Mouse (Mus musculus): Measurements from ENCODE around the gene Fam162a. TPM values are rescaled to one million over a fixed set of nuclear protein-coding genes. Genes with fewer than 3 reads are reported as not detected.
"Not testable (repeated sequence)": the region's sequence is repeated elsewhere in the genome, so short reads cannot be mapped to it uniquely, and the experiment has no call there.

The Fam162a gene
- polyA plus RNA-seq, 1 experiment from 2014 or later: 166 TPM

GRCm38 (mm10) chr16:36054920-36055319 lies 16.5 kb downstream of the Fam162a start:
- peaks cover 28% of the 10 kb centered on the region for H3K36me3 ChIP-seq
- no peaks in the 10 kb centered on the region for H3K4me1 ChIP-seq (replicated peaks)
- no peak overlapping the region for H3K4me2 ChIP-seq
- no peak overlapping the region for H3K27ac ChIP-seq (replicated peaks)
- H3K4me3 ChIP-seq: no peak overlapping the region
- 97% methylated on average over 8 of the region's 8 CpGs for WGBS
- H3K9me3 ChIP-seq: no peaks in the 10 kb centered on the region
- H3K9ac ChIP-seq: no peak overlapping the region
- ATAC-seq (ENCODE audit: low read depth): no peak
- no peaks in the 10 kb centered on the region for H3K27me3 ChIP-seq

GRCm38 (mm10) chr16:36053524-36054275 lies 17.7 kb downstream of the Fam162a start:
- peaks cover 40% of the 10 kb centered on the region for H3K36me3 ChIP-seq
- ATAC-seq (ENCODE audit: low read depth): no peak
- H3K27ac ChIP-seq (replicated peaks): no peak overlapping the region
- H3K4me1 ChIP-seq (replicated peaks): no peaks in the 10 kb centered on the region
- no peak overlapping the region for H3K4me3 ChIP-seq
- H3K4me2 ChIP-seq: no peak overlapping the region
- H3K9me3 ChIP-seq: no peaks in the 10 kb centered on the region
- WGBS: 93% methylated on average over 6 of the region's 6 CpGs
- H3K27me3 ChIP-seq: no peaks in the 10 kb centered on the region
- H3K9ac ChIP-seq: no peak overlapping the region

GRCm38 (mm10) chr16:36051491-36051890 lies 19.9 kb downstream of the Fam162a start:
- 90% methylated on average over 6 of the region's 6 CpGs for WGBS
- Histone ChIP-seq H3K27ac (replicated peaks) (no peak overlapping the region), H3K9ac (no peak overlapping the region), H3K36me3 (peaks cover 61% of the 10 kb centered on the region), H3K4me2 (no peak overlapping the region), H3K4me1 (replicated peaks) (no peaks in the 10 kb centered on the region), H3K9me3 (no peaks in the 10 kb centered on the region), H3K27me3 (no peaks in the 10 kb centered on the region), H3K4me3 (no peak overlapping the region)
- ATAC-seq (ENCODE audit: low read depth): no peak

GRCm38 (mm10) chr16:36047538-36047937 lies 23.9 kb downstream of the Fam162a start:
- WGBS: 91% methylated on average over 4 of the region's 4 CpGs
- Histone ChIP-seq H3K4me1 (replicated peaks) (peaks cover 16% of the 10 kb centered on the region), H3K36me3 (peaks cover 90% of the 10 kb centered on the region), H3K9me3 (no peaks in the 10 kb centered on the region), H3K27me3 (no peaks in the 10 kb centered on the region), H3K4me3 (no peak overlapping the region), H3K27ac (replicated peaks) (no peak overlapping the region), H3K9ac (no peak overlapping the region), H3K4me2 (no peak overlapping the region)
- ATAC-seq (ENCODE audit: low read depth): no peak

- Histone ChIP-seq H3K27ac (replicated peaks) (no peak overlapping the region), H3K9ac (no peak overlapping the region), H3K4me1 (replicated peaks) (peaks cover 33% of the 10 kb centered on the region), H3K36me3 (peaks cover 56% of the 10 kb centered on the region), H3K4me2 (no peak overlapping the region), H3K4me3 (no peak overlapping the region), H3K9me3 (no peaks in the 10 kb centered on the region), H3K27me3 (no peaks in the 10 kb centered on the region)
- ATAC-seq (ENCODE audit: low read depth): no peak
- 88% methylated on average over 4 of the region's 4 CpGs for WGBS
These were observed 27.4 kb downstream of the Fam162a start for GRCm38 (mm10) chr16:36043964-36044363.

- Histone ChIP-seq H3K36me3 (peaks cover 47% of the 10 kb centered on the region), H3K27ac (replicated peaks) (no peak overlapping the region), H3K9ac (no peak overlapping the region), H3K4me3 (no peak overlapping the region), H3K4me1 (replicated peaks) (peaks cover 33% of the 10 kb centered on the region), H3K4me2 (no peak overlapping the region), H3K9me3 (no peaks in the 10 kb centered on the region), H3K27me3 (no peaks in the 10 kb centered on the region)
- WGBS: 90% methylated on average over 10 of the region's 10 CpGs
- no peak for ATAC-seq (ENCODE audit: low read depth)
These were observed 28.3 kb downstream of the Fam162a start for GRCm38 (mm10) chr16:36043073-36043472.

- peak overlapping the region; percentile 81 for H3K27ac ChIP-seq (replicated peaks)
- H3K36me3 ChIP-seq: peaks cover 35% of the 10 kb centered on the region
- no peaks in the 10 kb centered on the region for H3K9me3 ChIP-seq
- no peak for ATAC-seq (ENCODE audit: low read depth)
- peak overlapping the region; percentile 76 for H3K9ac ChIP-seq
- peak overlapping the region; percentile 62 for H3K4me3 ChIP-seq
- peaks cover 33% of the 10 kb centered on the region for H3K4me1 ChIP-seq (replicated peaks)
- WGBS: 33% methylated on average over 11 of the region's 11 CpGs
- no peaks in the 10 kb centered on the region for H3K27me3 ChIP-seq
- peak overlapping the region; percentile 75 for H3K4me2 ChIP-seq
These were observed 29.8 kb downstream of the Fam162a start for GRCm38 (mm10) chr16:36041625-36042020.

GRCm38 (mm10) chr16:36040640-36041624 lies 30.5 kb downstream of the Fam162a start, which contains the start of gene Wdr5b:
Gene Wdr5b (plus strand): TSS chr16:36041190.
- H3K9ac ChIP-seq: peak within 1 kb of the TSS; percentile 76
- H3K27me3 ChIP-seq: no peaks in the 10 kb centered on the region
- H3K36me3 ChIP-seq: peaks cover 30% of the 10 kb centered on the region
- peaks cover 33% of the 10 kb centered on the region for H3K4me1 ChIP-seq (replicated peaks)
- peak within 1 kb of the TSS; percentile 81 for H3K27ac ChIP-seq (replicated peaks)
- H3K4me3 ChIP-seq: peak within 1 kb of the TSS; percentile 62
- peak within 1 kb of the TSS; percentile 75 for H3K4me2 ChIP-seq
- 3% methylated on average over 39 of the region's 39 CpGs for WGBS
- H3K9me3 ChIP-seq: no peaks in the 10 kb centered on the region
- peak; percentile 96 for ATAC-seq (ENCODE audit: low read depth)

GRCm38 (mm10) chr16:36028120-36028519 lies 43.3 kb downstream of the Fam162a start:
- WGBS: 76% methylated on average over 2 of the region's 2 CpGs
- not testable (repeated sequence) for H3K4me3 ChIP-seq; H3K27ac ChIP-seq (replicated peaks); H3K4me1 ChIP-seq (replicated peaks); ATAC-seq (ENCODE audit: low read depth); H3K27me3 ChIP-seq; H3K4me2 ChIP-seq; H3K9me3 ChIP-seq; H3K9ac ChIP-seq
- H3K36me3 ChIP-seq: peaks cover 57% of the 10 kb centered on the region

GRCm38 (mm10) chr16:36016335-36016734 lies 55.1 kb downstream of the Fam162a start:
- no peak overlapping the region for H3K4me2 ChIP-seq
- 96% methylated on average over 1 of the region's 1 CpGs for WGBS
- H3K27me3 ChIP-seq: no peaks in the 10 kb centered on the region
- no peak overlapping the region for H3K4me3 ChIP-seq
- peaks cover 41% of the 10 kb centered on the region for H3K36me3 ChIP-seq
- no peak overlapping the region for H3K27ac ChIP-seq (replicated peaks)
- ATAC-seq (ENCODE audit: low read depth): no peak
- H3K9me3 ChIP-seq: no peaks in the 10 kb centered on the region
- H3K9ac ChIP-seq: no peak overlapping the region
- no peaks in the 10 kb centered on the region for H3K4me1 ChIP-seq (replicated peaks)

- Histone ChIP-seq H3K4me3 (no peak overlapping the region), H3K4me1 (replicated peaks) (no peaks in the 10 kb centered on the region), H3K27ac (replicated peaks) (no peak overlapping the region), H3K9me3 (no peaks in the 10 kb centered on the region), H3K4me2 (no peak overlapping the region), H3K27me3 (no peaks in the 10 kb centered on the region), H3K9ac (no peak overlapping the region), H3K36me3 (peaks cover 31% of the 10 kb centered on the region)
- no peak for ATAC-seq (ENCODE audit: low read depth)
- WGBS: 95% methylated on average over 3 of the region's 3 CpGs
These were observed 63.0 kb downstream of the Fam162a start for GRCm38 (mm10) chr16:36008396-36008795.

GRCm38 (mm10) chr16:35998852-35999251 lies 72.5 kb downstream of the Fam162a start:
- not testable (repeated sequence) for H3K27me3 ChIP-seq; H3K4me3 ChIP-seq; H3K9me3 ChIP-seq; H3K9ac ChIP-seq; H3K4me2 ChIP-seq; H3K4me1 ChIP-seq (replicated peaks); ATAC-seq (ENCODE audit: low read depth); H3K36me3 ChIP-seq; H3K27ac ChIP-seq (replicated peaks)
- 93% methylated on average over 4 of the region's 4 CpGs for WGBS
